Mouse (Mus musculus) heart, adult 2 months (tissue): Measurements from ENCODE around the gene Rela. TPM values are rescaled to one million over a fixed set of nuclear protein-coding genes. Genes with fewer than 3 reads are reported as not detected.

Experiments used
- DNase-seq, 2 experiments: peaks; one replicate each; pipeline ENCODE4 v3.0.0; 2021
- H3K27ac ChIP-seq: fragments of 200-600 bp; 2 replicates; pipeline ENCODE4 v1.8.1; 2022
- H3K27me3 ChIP-seq: fragments of 200-500 bp; 2 replicates; pipeline ENCODE4 v1.6.1; 2012; ENCODE audit warnings: mild to moderate bottlenecking, low read length, inconsistent platforms, mixed read lengths; ENCODE audit not compliant: control insufficient read depth, insufficient read depth
- H3K36me3 ChIP-seq: fragments of 200-500 bp; 2 replicates; pipeline ENCODE4 v1.6.1; 2012; ENCODE audit warnings: low read length, inconsistent platforms; ENCODE audit not compliant: control insufficient read depth, insufficient read depth
- H3K4me1 ChIP-seq: fragments of 200-500 bp; 2 replicates; pipeline ENCODE4 v1.6.1; 2011; ENCODE audit warnings: low read length; ENCODE audit not compliant: control insufficient read depth, insufficient read depth
- H3K4me3 ChIP-seq: fragments of 200-600 bp; 2 replicates; pipeline ENCODE4 v1.8.1; 2022
- H3K79me2 ChIP-seq: fragments of 200-500 bp; replicated peaks from 2 replicates; pipeline ENCODE4 v1.6.1; 2012; ENCODE audit warnings: mild to moderate bottlenecking, inconsistent platforms, low read length, moderate library complexity, mixed read lengths; ENCODE audit not compliant: control insufficient read depth, insufficient read depth
- H3K9ac ChIP-seq: fragments of 200-500 bp; 2 replicates; pipeline ENCODE4 v1.6.1; 2012; ENCODE audit warnings: low read depth, mild to moderate bottlenecking, control low read depth, inconsistent platforms, low read length, mixed read lengths
- CTCF ChIP-seq: fragments of 200-600 bp; IDR thresholded peaks from 2 replicates; pipeline ENCODE4 v1.8.1; 2022; ENCODE audit warnings: antibody characterized with exemption, mild to moderate bottlenecking, moderate library complexity
- EP300 ChIP-seq: fragments of 200-500 bp; IDR thresholded peaks from 2 replicates; pipeline ENCODE4 v1.6.1; 2011; ENCODE audit warnings: low read depth, low read length, control low read depth; ENCODE audit not compliant: insufficient read depth
- POLR2A ChIP-seq: fragments of 200-500 bp; IDR thresholded peaks from 2 replicates; pipeline ENCODE4 v1.6.1; 2011; ENCODE audit warnings: mild to moderate bottlenecking, low read depth, low read length, control low read depth; ENCODE audit not compliant: insufficient read depth
- WGBS: fragments of 180-500 bp; shearing (Covaris S2); methylation state at CpG from one replicate; pipeline ENCODE4 v1.1.7; 2018; 5-methylcytosine and 5-hydroxymethylcytosine counted together
- intact Hi-C: fragments of 180-260 bp; cut with DNase I; formaldehyde crosslinking; loops from one replicate; pipeline ENCODE4 v1.15.1; 2025
- polyA plus RNA-seq: library from polyadenylated mRNA; depleted of rRNA; stranded (reverse); fragments of >200 nt; gene quantifications from 2 replicates; pipeline ENCODE4 v1.2.3, GENCODE M21; 2012
- total RNA-seq, 2 experiments: library from RNA; stranded (reverse); gene quantifications; 2 replicates each; pipeline ENCODE4 v1.2.3; 2021

Gene Rela
- total and polyA plus RNA-seq, 3 experiments = 26.8 to 57.2 (median 32.5) TPM

DNA sequence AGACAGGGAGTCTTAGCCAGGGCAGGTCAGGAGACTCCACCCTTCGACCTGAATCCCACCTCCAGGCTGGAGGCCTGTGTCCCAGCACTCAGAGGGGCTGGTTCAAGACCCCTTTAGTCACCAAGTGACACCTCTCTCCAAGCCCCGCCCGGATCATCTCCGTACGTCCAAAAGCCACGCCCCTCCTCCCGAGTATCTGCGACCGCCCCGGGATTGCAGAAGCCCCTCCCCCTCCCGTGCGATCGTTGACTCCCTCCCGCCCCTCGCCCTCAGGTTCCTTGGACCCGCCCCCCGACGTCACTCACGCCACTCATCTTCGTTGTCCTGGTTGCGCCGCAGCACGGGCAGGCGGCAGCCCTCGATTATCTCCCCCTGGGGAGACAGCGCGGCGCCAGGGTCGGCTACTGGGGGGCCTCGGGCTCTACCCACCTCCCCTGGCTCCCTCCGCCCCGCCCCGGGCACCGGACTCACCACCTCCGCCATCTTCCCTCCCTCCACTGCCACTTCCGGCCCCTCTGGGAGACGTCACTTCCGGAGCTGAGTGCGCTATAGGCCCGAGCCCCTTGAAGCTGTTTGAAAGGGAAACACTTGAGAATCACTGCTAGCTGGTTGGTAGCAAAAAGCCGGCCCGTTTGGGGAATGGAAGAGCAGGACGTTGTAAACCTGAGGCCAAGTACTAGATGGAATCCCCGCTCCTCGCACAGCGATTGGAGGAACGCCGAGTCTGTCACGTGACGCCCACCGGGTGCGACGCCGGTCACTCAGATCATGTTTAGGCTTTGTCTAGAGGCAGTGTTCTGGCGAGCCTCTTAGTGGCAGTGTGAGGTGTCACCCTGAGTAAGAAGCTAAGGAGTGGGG lies 27.5 kb upstream of the Rela start, which contains the start of gene Kat5:
Kat5 (minus strand) TSS at position 691 of the 858 bp plus-strand sequence.
- peak within 1 kb of the TSS; percentile 87 for H3K4me3 ChIP-seq
- peak within 1 kb of the TSS; percentile 84 for H3K9ac ChIP-seq
- H3K79me2 ChIP-seq = no peaks in the 10 kb centered on the region
- H3K27ac ChIP-seq = peak within 1 kb of the TSS; percentile 98
- TF ChIP-seq CTCF (peak; percentile 40), EP300 (peak; percentile 62; the same call in 1 of the 2 replicates), POLR2A (peak; percentile 82)
- H3K36me3 ChIP-seq = no peaks in the 10 kb centered on the region
- DNase-seq = peak; percentile 95
- 1% methylated on average over 54 of the region's 55 CpGs for WGBS
- intact Hi-C loops = loop anchor here (2.0 to 5.0 kb wide), 5 partner anchors 27 to 118 kb away; partner anchors contain the start of genes Ap5b1, Ehbp1l1, Fam89b and Map3k11
- no peaks in the 10 kb centered on the region for H3K27me3 ChIP-seq
- peaks cover 5% of the 10 kb centered on the region for H3K4me1 ChIP-seq

DNA sequence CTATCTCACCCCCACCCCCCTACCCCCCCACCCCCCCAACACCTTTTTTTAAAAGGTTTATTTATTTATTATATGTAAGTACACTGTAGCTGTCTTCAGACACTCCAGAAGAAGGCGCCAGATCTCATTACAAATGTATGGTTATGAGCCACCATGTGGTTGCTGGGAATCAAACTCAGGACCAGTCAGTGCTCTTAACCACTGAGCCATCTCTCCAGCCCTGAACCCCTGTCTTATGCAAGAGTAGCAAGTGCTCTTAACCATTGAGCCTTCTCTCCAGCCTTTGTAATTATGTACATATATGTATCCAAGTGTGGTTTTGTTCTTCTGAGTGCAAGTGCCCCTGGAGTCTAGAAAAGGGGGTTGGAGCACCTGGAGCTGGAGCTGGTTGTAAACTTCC lies 25.3 kb upstream of the Rela start:
- no peaks in the 10 kb centered on the region for H3K27me3 ChIP-seq
- no peak for DNase-seq
- H3K9ac ChIP-seq = no peak overlapping the region
- H3K79me2 ChIP-seq = no peaks in the 10 kb centered on the region
- H3K4me1 ChIP-seq = peaks cover 5% of the 10 kb centered on the region
- H3K27ac ChIP-seq = no peak overlapping the region
- peak; percentile 25 for TF ChIP-seq CTCF
- no peak for TF ChIP-seq POLR2A
- no peak for TF ChIP-seq EP300
- intact Hi-C loops = loop anchor here (2.0 to 5.0 kb wide), 3 partner anchors 51 to 115 kb away; partner anchors contain the start of genes Ehbp1l1, Fam89b, Map3k11 and Pcnx3
- H3K36me3 ChIP-seq = no peaks in the 10 kb centered on the region
- H3K4me3 ChIP-seq = no peak overlapping the region
- 79% methylated on average over 1 of the region's 1 CpGs for WGBS

DNA sequence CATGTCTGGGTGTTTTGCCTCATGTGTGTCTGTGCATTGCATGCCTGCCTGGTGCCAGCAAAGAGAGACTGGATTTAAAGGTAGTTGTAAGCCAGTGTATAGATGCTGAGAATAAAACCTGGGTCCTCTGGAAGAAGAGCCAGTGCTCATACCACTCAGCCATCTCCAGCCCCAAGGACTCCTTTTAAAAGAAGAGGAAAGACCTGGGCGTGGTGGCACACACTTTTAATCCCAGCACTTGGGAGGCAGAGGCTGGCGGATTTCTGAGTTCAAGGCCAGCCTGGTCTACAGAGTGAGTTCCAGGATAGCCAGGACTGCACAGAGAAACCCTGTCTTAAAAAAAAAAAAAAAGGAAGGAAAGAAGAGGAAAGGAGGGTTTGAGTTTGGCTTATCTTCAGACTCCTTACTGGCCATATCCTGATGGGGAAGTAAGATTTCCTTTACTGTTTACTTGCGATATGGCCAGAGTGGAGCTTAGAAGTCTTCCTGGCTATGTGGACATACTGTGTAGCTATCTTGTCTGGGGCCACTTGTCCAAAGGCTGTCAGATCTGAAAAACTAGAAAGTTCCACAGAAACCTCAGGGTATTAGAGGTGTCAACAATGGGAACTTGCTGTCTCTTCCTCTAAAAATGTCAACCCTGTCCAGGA lies 24.4 kb upstream of the Rela start:
- H3K36me3 ChIP-seq = no peaks in the 10 kb centered on the region
- no peaks in the 10 kb centered on the region for H3K79me2 ChIP-seq
- H3K4me3 ChIP-seq = no peak overlapping the region
- H3K27ac ChIP-seq = no peak overlapping the region
- TF ChIP-seq EP300 = no peak
- TF ChIP-seq CTCF = no peak
- TF ChIP-seq POLR2A = no peak
- intact Hi-C loops = loop anchor here (5.0 kb wide), 2 partner anchors 74 to 114 kb away; partner anchors contain the start of genes Ehbp1l1, Fam89b, Map3k11 and Pcnx3
- no peak overlapping the region for H3K9ac ChIP-seq
- DNase-seq = no peak
- 53% methylated on average over 3 of the region's 3 CpGs for WGBS
- H3K27me3 ChIP-seq = no peaks in the 10 kb centered on the region
- peaks cover 5% of the 10 kb centered on the region for H3K4me1 ChIP-seq

DNA sequence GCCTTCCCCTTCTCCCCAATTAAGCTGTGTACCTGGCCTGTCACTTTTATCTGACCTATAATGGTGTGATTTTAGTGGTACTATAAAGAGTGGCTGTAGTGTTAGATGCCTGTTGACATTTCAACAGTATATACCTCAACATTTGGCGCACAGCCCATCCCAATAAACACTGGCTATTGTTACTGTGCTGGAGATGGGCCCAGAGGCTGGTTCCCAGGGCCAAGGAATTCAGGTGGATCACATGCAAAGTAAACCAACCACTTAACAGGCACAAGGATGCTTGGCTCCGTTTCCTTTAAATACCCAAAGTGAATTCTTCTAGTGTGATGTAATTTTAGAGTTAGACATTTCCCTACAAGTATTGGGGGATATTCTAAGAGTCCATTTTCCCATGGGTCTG lies 22.3 kb upstream of the Rela start:
- intact Hi-C loops = loop anchor here (5.0 kb wide), 2 partner anchors 72 to 112 kb away; partner anchors contain the start of genes Ehbp1l1, Fam89b, Map3k11 and Pcnx3
- Histone ChIP-seq H3K9ac (no peak overlapping the region), H3K4me3 (no peak overlapping the region), H3K36me3 (no peaks in the 10 kb centered on the region), H3K27ac (no peak overlapping the region), H3K27me3 (no peaks in the 10 kb centered on the region), H3K79me2 (no peaks in the 10 kb centered on the region), H3K4me1 (peaks cover 2% of the 10 kb centered on the region)
- no peak for DNase-seq
- WGBS = 31% methylated on average over 2 of the region's 2 CpGs
- TF ChIP-seq CTCF (no peak), POLR2A (no peak), EP300 (no peak)

DNA sequence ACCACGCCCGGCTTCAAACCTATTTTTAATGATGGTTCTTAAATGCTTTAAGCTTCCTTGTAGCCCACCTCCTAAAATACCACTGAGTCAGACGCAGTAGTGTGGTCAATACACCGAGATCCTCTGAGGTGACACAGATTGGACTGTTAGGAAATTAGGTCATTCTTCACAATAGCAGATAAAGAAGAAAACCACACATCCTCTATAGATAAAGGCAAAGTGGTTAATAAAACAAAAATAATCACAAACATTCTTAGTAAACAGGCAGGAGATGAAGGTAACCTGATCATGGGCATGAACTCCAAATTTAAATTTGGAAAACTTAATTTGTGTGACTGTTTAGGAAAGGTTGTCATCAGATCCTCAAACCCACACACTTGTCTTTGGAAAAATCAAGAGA lies 17.3 kb upstream of the Rela start:
- DNase-seq = no peak
- H3K4me1 ChIP-seq = no peaks in the 10 kb centered on the region
- H3K9ac ChIP-seq = no peak overlapping the region
- no peaks in the 10 kb centered on the region for H3K79me2 ChIP-seq
- H3K4me3 ChIP-seq = no peak overlapping the region
- intact Hi-C loops = no loop called here
- TF ChIP-seq CTCF = no peak
- no peak for TF ChIP-seq POLR2A
- TF ChIP-seq EP300 = no peak
- no peaks in the 10 kb centered on the region for H3K27me3 ChIP-seq
- H3K36me3 ChIP-seq = no peaks in the 10 kb centered on the region
- WGBS = 50% methylated on average over 4 of the region's 4 CpGs
- H3K27ac ChIP-seq = no peak overlapping the region
